Mouse (Mus musculus) hindbrain, embryonic 12.5 days (tissue): Measurements from ENCODE around the gene Kcng4. TPM values are rescaled to one million over a fixed set of nuclear protein-coding genes. Genes with fewer than 3 reads are reported as not detected.

Experiments used
- ATAC-seq: fragments of 200-750 bp; cut with Nextera tagmentation; 2 replicates; pipeline ENCODE4 v1.8.0; 2017; ENCODE audit warnings: moderate TSS enrichment; ENCODE audit not compliant: low FRiP score
- H3K27ac ChIP-seq: fragments of 300-500 bp; sonication (generic); 2 replicates; pipeline ENCODE4 v1.5.1; 2016; ENCODE audit warnings: mild to moderate bottlenecking
- H3K27me3 ChIP-seq: fragments of 300-500 bp; sonication (generic); 2 replicates; pipeline ENCODE4 v1.6.1; 2016; ENCODE audit warnings: mild to moderate bottlenecking
- H3K36me3 ChIP-seq: fragments of 300-500 bp; sonication (generic); 2 replicates; pipeline ENCODE4 v1.6.1; 2016; ENCODE audit warnings: mild to moderate bottlenecking
- H3K4me1 ChIP-seq: fragments of 300-500 bp; sonication (generic); 2 replicates; pipeline ENCODE4 v1.6.1; 2016
- H3K4me2 ChIP-seq: fragments of 300-500 bp; sonication (generic); replicated peaks from 2 replicates; pipeline ENCODE4 v1.6.1; 2016; ENCODE audit warnings: mild to moderate bottlenecking
- H3K4me3 ChIP-seq: fragments of 300-500 bp; sonication (generic); 2 replicates; pipeline ENCODE4 v1.5.1; 2016; ENCODE audit warnings: mild to moderate bottlenecking
- H3K9ac ChIP-seq: fragments of 300-500 bp; sonication (generic); 2 replicates; pipeline ENCODE4 v1.6.1; 2016; ENCODE audit warnings: mild to moderate bottlenecking, moderate library complexity
- H3K9me3 ChIP-seq: fragments of 300-500 bp; sonication (generic); replicated peaks from 2 replicates; pipeline ENCODE4 v1.6.1; 2016; ENCODE audit warnings: mild to moderate bottlenecking
- WGBS: fragments of 180-500 bp; shearing (Covaris S2); methylation state at CpG from one replicate; pipeline ENCODE4 v1.1.7; 2016; 5-methylcytosine and 5-hydroxymethylcytosine counted together
- polyA plus RNA-seq: library from polyadenylated mRNA; unstranded; fragments of >200 nt; fragmentation: Nextera tagmentation; extraction: Ambion mirVana; gene quantifications from 2 replicates; pipeline ENCODE4 v1.2.1, GENCODE M21; 2016

The Kcng4 gene
- 0.22 TPM in 1 of 2 replicates, not detected in the other for polyA plus RNA-seq

GRCm38 (mm10) chr8:119635378-119635777 is at the start of gene Kcng4:
Kcng4 (minus strand) TSS chr8:119635680.
- no peaks in the 10 kb centered on the region for H3K9me3 ChIP-seq
- 48% methylated on average over 6 of the region's 6 CpGs for WGBS
- no peak for ATAC-seq
- no peak within 1 kb of the TSS for H3K4me2 ChIP-seq
- H3K4me3 ChIP-seq = no peak within 1 kb of the TSS
- peaks cover 18% of the 10 kb centered on the region for H3K27me3 ChIP-seq
- no peak within 1 kb of the TSS for H3K9ac ChIP-seq
- H3K36me3 ChIP-seq = no peaks in the 10 kb centered on the region
- H3K27ac ChIP-seq = no peak within 1 kb of the TSS
- H3K4me1 ChIP-seq = peaks cover 35% of the 10 kb centered on the region

GRCm38 (mm10) chr8:119679184-119679583 is 43.7 kb upstream of the Kcng4 start:
- peaks cover 10% of the 10 kb centered on the region for H3K27me3 ChIP-seq
- H3K36me3 ChIP-seq = no peaks in the 10 kb centered on the region
- H3K9ac ChIP-seq = no peak overlapping the region
- no peak overlapping the region for H3K4me2 ChIP-seq
- no peak overlapping the region for H3K4me3 ChIP-seq
- no peaks in the 10 kb centered on the region for H3K9me3 ChIP-seq
- 69% methylated on average over 14 of the region's 14 CpGs for WGBS
- H3K4me1 ChIP-seq = 0 out of 2 replicates have a peak, but pooled peaks cover 4% of the 10 kb centered on the region
- H3K27ac ChIP-seq = no peak overlapping the region
- ATAC-seq = no peak

- Histone ChIP-seq H3K4me1 (0 out of 2 replicates have a peak, but pooled peaks cover 4% of the 10 kb centered on the region), H3K27me3 (peaks cover 6% of the 10 kb centered on the region), H3K9me3 (no peaks in the 10 kb centered on the region), H3K9ac (no peak overlapping the region), H3K4me3 (no peak overlapping the region), H3K4me2 (peak overlapping the region; percentile 38), H3K27ac (no peak overlapping the region), H3K36me3 (no peaks in the 10 kb centered on the region)
- ATAC-seq = no peak
- WGBS = 10% methylated on average over 18 of the region's 18 CpGs
Measured at GRCm38 (mm10) chr8:119678138-119678843, 42.8 kb upstream of the Kcng4 start.

GRCm38 (mm10) chr8:119676389-119676788 is 40.9 kb upstream of the Kcng4 start:
- no peaks in the 10 kb centered on the region for H3K36me3 ChIP-seq
- peaks cover 6% of the 10 kb centered on the region for H3K27me3 ChIP-seq
- no peaks in the 10 kb centered on the region for H3K9me3 ChIP-seq
- no peak overlapping the region for H3K4me3 ChIP-seq
- ATAC-seq = peak; percentile 32; the same call in 1 of the 2 replicates
- no peak overlapping the region for H3K27ac ChIP-seq
- no peak overlapping the region for H3K4me2 ChIP-seq
- 0 out of 2 replicates have a peak, but pooled peaks cover 4% of the 10 kb centered on the region for H3K4me1 ChIP-seq
- WGBS = 19% methylated on average over 8 of the region's 8 CpGs
- H3K9ac ChIP-seq = no peak overlapping the region

- Histone ChIP-seq H3K27ac (no peak overlapping the region), H3K9me3 (no peaks in the 10 kb centered on the region), H3K9ac (no peak overlapping the region), H3K4me2 (no peak overlapping the region), H3K27me3 (peaks cover 6% of the 10 kb centered on the region; the same call in 1 of the 2 replicates), H3K4me1 (0 out of 2 replicates have a peak, but pooled peaks cover 4% of the 10 kb centered on the region), H3K36me3 (no peaks in the 10 kb centered on the region), H3K4me3 (no peak overlapping the region)
- WGBS = 60% methylated on average over 5 of the region's 5 CpGs
- ATAC-seq = no peak
Measured at GRCm38 (mm10) chr8:119675457-119675856, 40.0 kb upstream of the Kcng4 start.

- peaks cover 2% of the 10 kb centered on the region; the same call in 1 of the 2 replicates for H3K27me3 ChIP-seq
- no peaks in the 10 kb centered on the region for H3K9me3 ChIP-seq
- 76% methylated on average over 11 of the region's 11 CpGs for WGBS
- ATAC-seq = no peak
- H3K27ac ChIP-seq = no peak overlapping the region
- 0 out of 2 replicates have a peak, but pooled peaks cover 4% of the 10 kb centered on the region for H3K4me1 ChIP-seq
- H3K36me3 ChIP-seq = no peaks in the 10 kb centered on the region
- H3K4me2 ChIP-seq = no peak overlapping the region
- no peak overlapping the region for H3K9ac ChIP-seq
- no peak overlapping the region for H3K4me3 ChIP-seq
Measured at GRCm38 (mm10) chr8:119673976-119674555, 38.6 kb upstream of the Kcng4 start.

GRCm38 (mm10) chr8:119670419-119671091 is 35.1 kb upstream of the Kcng4 start:
- Histone ChIP-seq H3K4me2 (no peak overlapping the region), H3K9ac (no peak overlapping the region), H3K27ac (no peak overlapping the region), H3K4me3 (no peak overlapping the region), H3K27me3 (0 out of 2 replicates have a peak, but pooled peaks cover 2% of the 10 kb centered on the region), H3K4me1 (no peaks in the 10 kb centered on the region), H3K36me3 (no peaks in the 10 kb centered on the region), H3K9me3 (no peaks in the 10 kb centered on the region)
- 65% methylated on average over 16 of the region's 16 CpGs for WGBS
- ATAC-seq = no peak

GRCm38 (mm10) chr8:119669284-119669683 is 33.8 kb upstream of the Kcng4 start:
- no peak for ATAC-seq
- Histone ChIP-seq H3K9me3 (no peaks in the 10 kb centered on the region), H3K4me2 (no peak overlapping the region), H3K27me3 (no peaks in the 10 kb centered on the region), H3K4me3 (no peak overlapping the region), H3K36me3 (no peaks in the 10 kb centered on the region), H3K27ac (no peak overlapping the region), H3K4me1 (no peaks in the 10 kb centered on the region), H3K9ac (no peak overlapping the region)
- 57% methylated on average over 12 of the region's 12 CpGs for WGBS

GRCm38 (mm10) chr8:119668447-119668846 is 33.0 kb upstream of the Kcng4 start:
- WGBS = 67% methylated on average over 9 of the region's 9 CpGs
- H3K4me2 ChIP-seq = no peak overlapping the region
- no peaks in the 10 kb centered on the region for H3K36me3 ChIP-seq
- H3K4me3 ChIP-seq = no peak overlapping the region
- H3K27ac ChIP-seq = no peak overlapping the region
- H3K9me3 ChIP-seq = no peaks in the 10 kb centered on the region
- H3K27me3 ChIP-seq = no peaks in the 10 kb centered on the region
- H3K4me1 ChIP-seq = no peaks in the 10 kb centered on the region
- ATAC-seq = no peak
- no peak overlapping the region for H3K9ac ChIP-seq

- Histone ChIP-seq H3K4me2 (no peak within 1 kb of the TSS), H3K27me3 (no peaks in the 10 kb centered on the region), H3K9ac (peak within 1 kb of the TSS; percentile 25; the same call in 1 of the 2 replicates), H3K36me3 (no peaks in the 10 kb centered on the region), H3K4me1 (peaks cover under 1% of the 10 kb centered on the region; the same call in 1 of the 2 replicates), H3K4me3 (no peak within 1 kb of the TSS), H3K27ac (no peak within 1 kb of the TSS), H3K9me3 (no peaks in the 10 kb centered on the region)
- no peak for ATAC-seq
- 23% methylated on average over 14 of the region's 14 CpGs for WGBS
Measured at GRCm38 (mm10) chr8:119666219-119666951, 30.9 kb upstream of the Kcng4 start, which contains the start of gene Wfdc1. Wfdc1 (plus strand) TSS chr8:119666365.

- H3K36me3 ChIP-seq = no peaks in the 10 kb centered on the region
- ATAC-seq = no peak
- no peak overlapping the region for H3K4me3 ChIP-seq
- peaks cover 9% of the 10 kb centered on the region for H3K4me1 ChIP-seq
- no peaks in the 10 kb centered on the region for H3K9me3 ChIP-seq
- H3K4me2 ChIP-seq = no peak overlapping the region
- 75% methylated on average over 6 of the region's 6 CpGs for WGBS
- no peak overlapping the region for H3K9ac ChIP-seq
- H3K27ac ChIP-seq = no peak overlapping the region
- no peaks in the 10 kb centered on the region for H3K27me3 ChIP-seq
Measured at GRCm38 (mm10) chr8:119665270-119665669, 29.8 kb upstream of the Kcng4 start.

- 48% methylated on average over 11 of the region's 11 CpGs for WGBS
- Histone ChIP-seq H3K36me3 (no peaks in the 10 kb centered on the region), H3K27ac (no peak overlapping the region), H3K4me2 (no peak overlapping the region), H3K4me1 (peaks cover 9% of the 10 kb centered on the region), H3K9me3 (no peaks in the 10 kb centered on the region), H3K4me3 (no peak overlapping the region), H3K27me3 (no peaks in the 10 kb centered on the region), H3K9ac (no peak overlapping the region)
- ATAC-seq = no peak
Measured at GRCm38 (mm10) chr8:119663440-119663839, 28.0 kb upstream of the Kcng4 start.
